Mouse (Mus musculus) lung, embryonic 16.5 days (tissue): ENCODE data around the gene Aff4. TPM values are rescaled to one million over a fixed set of nuclear protein-coding genes. Genes with fewer than 3 reads are reported as not detected.
"Not testable (repeated sequence)": the region's sequence is repeated elsewhere in the genome, so short reads cannot be mapped to it uniquely, and the experiment has no call there.

Experiments used
- ATAC-seq: fragments of 200-750 bp; cut with Nextera tagmentation; 2 replicates; pipeline ENCODE4 v1.8.0; 2017; ENCODE audit warnings: low read depth, mild to moderate bottlenecking, moderate library complexity
- H3K27ac ChIP-seq: fragments of 300-500 bp; sonication (generic); 2 replicates; pipeline ENCODE4 v1.5.1; 2014; ENCODE audit warnings: mild to moderate bottlenecking, control low read depth, low read length
- H3K27me3 ChIP-seq: fragments of 300-500 bp; sonication (generic); 2 replicates; pipeline ENCODE4 v1.6.1; 2014; ENCODE audit warnings: low read depth, low read length, mixed read lengths; ENCODE audit not compliant: control insufficient read depth, insufficient read depth
- H3K36me3 ChIP-seq: fragments of 300-500 bp; sonication (generic); 2 replicates; pipeline ENCODE4 v1.6.1; 2014; ENCODE audit warnings: low read length; ENCODE audit not compliant: control insufficient read depth, insufficient read depth
- H3K4me1 ChIP-seq: fragments of 300-500 bp; sonication (generic); replicated peaks from 2 replicates; pipeline ENCODE4 v1.6.1; 2014; ENCODE audit warnings: low read length, mixed read lengths; ENCODE audit not compliant: control insufficient read depth, insufficient read depth
- H3K4me2 ChIP-seq: fragments of 300-500 bp; sonication (generic); 2 replicates; pipeline ENCODE4 v1.6.1; 2014; ENCODE audit warnings: low read depth, low read length, control low read depth
- H3K4me3 ChIP-seq: fragments of 300-500 bp; sonication (generic); 2 replicates; pipeline ENCODE4 v1.5.1; 2014; ENCODE audit warnings: mild to moderate bottlenecking, low read length, control low read depth
- H3K9ac ChIP-seq: fragments of 300-500 bp; sonication (generic); 2 replicates; pipeline ENCODE4 v1.6.1; 2014; ENCODE audit warnings: low read length, control low read depth
- H3K9me3 ChIP-seq: fragments of 300-500 bp; sonication (generic); 2 replicates; pipeline ENCODE4 v1.6.1; 2016; ENCODE audit warnings: low read length; ENCODE audit not compliant: control insufficient read depth
- WGBS: fragments of 180-500 bp; shearing (Covaris S2); extraction: QIAGEN DNeasy Blood & Tissue Kit; methylation state at CpG from one replicate; pipeline ENCODE4 v1.1.7; 2014; 5-methylcytosine and 5-hydroxymethylcytosine counted together
- polyA plus RNA-seq: library from polyadenylated mRNA; unstranded; fragments of >200 nt; fragmentation: Nextera tagmentation; extraction: Ambion mirVana; gene quantifications from 2 replicates; pipeline ENCODE4 v1.2.1, GENCODE M21; 2015

Gene Aff4
- polyA plus RNA-seq, 1 experiment from 2014 or later: 24.1 TPM

- no peaks in the 10 kb centered on the region for H3K27me3 ChIP-seq
- peaks cover 27% of the 10 kb centered on the region for H3K36me3 ChIP-seq
- no peak for ATAC-seq
- no peak overlapping the region for H3K4me3 ChIP-seq
- no peak overlapping the region for H3K27ac ChIP-seq
- H3K9me3 ChIP-seq: no peaks in the 10 kb centered on the region
- H3K4me1 ChIP-seq: no peaks in the 10 kb centered on the region
- no peak overlapping the region for H3K4me2 ChIP-seq
- H3K9ac ChIP-seq: no peak overlapping the region
Observed at GRCm38 (mm10) chr11:53418048-53418447, 67.4 kb downstream of the Aff4 start.

GRCm38 (mm10) chr11:53423036-53423435, 72.4 kb downstream of the Aff4 start, which contains the start of gene Leap2:
Gene Leap2, minus strand, starts transcription at chr11:53423170.
- Histone ChIP-seq H3K9ac (no peak within 1 kb of the TSS), H3K36me3 (peaks cover 5% of the 10 kb centered on the region), H3K27ac (no peak within 1 kb of the TSS), H3K27me3 (no peaks in the 10 kb centered on the region), H3K9me3 (no peaks in the 10 kb centered on the region), H3K4me1 (no peaks in the 10 kb centered on the region), H3K4me3 (no peak within 1 kb of the TSS), H3K4me2 (no peak within 1 kb of the TSS)
- no peak for ATAC-seq
- 62% methylated on average over 4 of the region's 4 CpGs for WGBS

- no peaks in the 10 kb centered on the region for H3K27me3 ChIP-seq
- 53% methylated on average over 2 of the region's 2 CpGs for WGBS
- ATAC-seq: no peak
- H3K9ac ChIP-seq: no peak overlapping the region
- peaks cover 9% of the 10 kb centered on the region; the same call in 1 of the 2 replicates for H3K36me3 ChIP-seq
- H3K9me3 ChIP-seq: no peaks in the 10 kb centered on the region
- no peak overlapping the region for H3K4me2 ChIP-seq
- H3K4me1 ChIP-seq: peaks cover 3% of the 10 kb centered on the region
- no peak overlapping the region for H3K4me3 ChIP-seq
- no peak overlapping the region for H3K27ac ChIP-seq
Observed at GRCm38 (mm10) chr11:53424826-53425225, 74.2 kb downstream of the Aff4 start.

GRCm38 (mm10) chr11:53425251-53425650, 74.6 kb downstream of the Aff4 start:
- Histone ChIP-seq H3K9me3 (no peaks in the 10 kb centered on the region), H3K27me3 (no peaks in the 10 kb centered on the region), H3K4me2 (no peak overlapping the region), H3K4me3 (no peak overlapping the region), H3K36me3 (peaks cover 8% of the 10 kb centered on the region; the same call in 1 of the 2 replicates), H3K9ac (no peak overlapping the region), H3K4me1 (peaks cover 6% of the 10 kb centered on the region), H3K27ac (no peak overlapping the region)
- ATAC-seq: no peak
- WGBS: 51% methylated on average over 3 of the region's 3 CpGs

GRCm38 (mm10) chr11:53425711-53426255, 75.2 kb downstream of the Aff4 start:
- 79% methylated on average over 6 of the region's 6 CpGs for WGBS
- H3K4me2 ChIP-seq: no peak overlapping the region
- no peak overlapping the region for H3K27ac ChIP-seq
- H3K27me3 ChIP-seq: no peaks in the 10 kb centered on the region
- peaks cover 7% of the 10 kb centered on the region; the same call in 1 of the 2 replicates for H3K36me3 ChIP-seq
- no peak overlapping the region for H3K9ac ChIP-seq
- no peak for ATAC-seq
- H3K4me3 ChIP-seq: no peak overlapping the region
- H3K4me1 ChIP-seq: peaks cover 6% of the 10 kb centered on the region
- no peaks in the 10 kb centered on the region for H3K9me3 ChIP-seq

- not testable (repeated sequence) for H3K9me3 ChIP-seq, H3K9ac ChIP-seq, H3K36me3 ChIP-seq, H3K4me3 ChIP-seq, H3K4me2 ChIP-seq, H3K27me3 ChIP-seq, ATAC-seq, H3K27ac ChIP-seq
- peaks cover 12% of the 10 kb centered on the region for H3K4me1 ChIP-seq
- 74% methylated on average over 3 of the region's 3 CpGs for WGBS
Observed at GRCm38 (mm10) chr11:53426914-53427313, 76.3 kb downstream of the Aff4 start.

GRCm38 (mm10) chr11:53427993-53428715, 77.5 kb downstream of the Aff4 start:
- no peak overlapping the region for H3K27ac ChIP-seq
- H3K4me1 ChIP-seq: peaks cover 12% of the 10 kb centered on the region

GRCm38 (mm10) chr11:53428716-53429057, 78.1 kb downstream of the Aff4 start:
- Histone ChIP-seq H3K27me3 (no peaks in the 10 kb centered on the region), H3K9ac (no peak overlapping the region), H3K4me2 (no peak overlapping the region), H3K36me3 (peaks cover 7% of the 10 kb centered on the region; the same call in 1 of the 2 replicates), H3K27ac (no peak overlapping the region), H3K4me3 (no peak overlapping the region), H3K4me1 (peaks cover 12% of the 10 kb centered on the region), H3K9me3 (no peaks in the 10 kb centered on the region)
- WGBS: 94% methylated on average over 5 of the region's 5 CpGs
- no peak for ATAC-seq

More at GRCm38 (mm10) chr11:53427993-53428715, 77.5 kb downstream of the Aff4 start:
- H3K9me3 ChIP-seq: no peaks in the 10 kb centered on the region
- H3K4me2 ChIP-seq: no peak overlapping the region
- H3K36me3 ChIP-seq: peaks cover 7% of the 10 kb centered on the region; the same call in 1 of the 2 replicates
- 86% methylated on average over 3 of the region's 3 CpGs for WGBS
- no peak for ATAC-seq
- H3K4me3 ChIP-seq: no peak overlapping the region
- no peaks in the 10 kb centered on the region for H3K27me3 ChIP-seq
- H3K9ac ChIP-seq: no peak overlapping the region

GRCm38 (mm10) chr11:53429182-53429581, 78.5 kb downstream of the Aff4 start:
- Histone ChIP-seq H3K27ac (no peak overlapping the region), H3K9ac (no peak overlapping the region), H3K27me3 (no peaks in the 10 kb centered on the region), H3K4me1 (peaks cover 12% of the 10 kb centered on the region), H3K9me3 (no peaks in the 10 kb centered on the region), H3K4me2 (no peak overlapping the region), H3K36me3 (peaks cover 7% of the 10 kb centered on the region; the same call in 1 of the 2 replicates), H3K4me3 (no peak overlapping the region)
- ATAC-seq: no peak
